Mouse (Mus musculus) stomach, postnatal 0 days (tissue): Measurements from ENCODE around the gene Auh.

Experiments
- CTCF ChIP-seq: IDR thresholded peaks from 2 replicates; pipeline ENCODE4 v1.5.1; 2016; ENCODE audit warnings: antibody characterized with exemption, low read depth, mild to moderate bottlenecking, moderate library complexity
- EP300 ChIP-seq: optimal IDR thresholded peaks from 2 replicates; pipeline ENCODE3; 2016; ENCODE audit warnings: antibody characterized with exemption

- TF ChIP-seq EP300 (no peak), CTCF (no peak)
Observed at GRCm38 (mm10) chr13:52879918-52880317, 49.6 kb downstream of the Auh start.
